Comparison of ENCODE assay signal across 8 mouse cellular contexts in the genomic region with DNA sequence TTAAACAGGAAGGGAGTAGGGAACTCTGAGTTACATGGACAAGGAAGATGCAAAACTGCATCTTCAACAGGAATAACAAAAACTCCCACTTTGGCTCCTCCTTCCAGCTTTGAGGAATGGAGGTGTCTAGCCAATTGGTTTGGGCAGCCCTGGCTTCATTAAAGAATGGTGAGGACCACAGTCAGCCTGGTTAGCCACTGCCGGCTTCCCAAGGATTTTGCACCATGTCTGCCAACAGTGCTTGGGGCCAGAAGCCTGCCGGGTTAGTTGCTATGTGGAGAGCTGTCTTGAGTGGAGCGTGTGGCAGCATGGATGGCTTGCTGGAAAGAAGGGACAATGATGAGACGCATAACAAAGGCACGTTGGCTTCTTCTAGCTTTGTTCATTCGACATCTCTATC.
DNase-seq lines count a peak whose midpoint lies in the region; ATAC-seq and TF ChIP-seq lines count a peak whose summit lies in the region.

No protein-coding gene starts in this region.

- no peaks in the 10 kb centered on the region for H3K9me3 ChIP-seq in hindbrain, embryonic 13.5 days

- no peak for TF ChIP-seq POLR2A in kidney, adult 2 months (IDR thresholded peaks at IDR 0.05; ENCODE audit: low read depth, low read length)

- no peak overlapping the region for H3K4me3 ChIP-seq in gastrocnemius, adult 2 months
- no peak overlapping the region for H3K4me3 ChIP-seq in hindbrain, embryonic 13.5 days
- no peak overlapping the region for H3K4me3 ChIP-seq in kidney, adult 2 months (ENCODE audit: insufficient read depth, low read depth, low read length)

- intact Hi-C loops in gastrocnemius, adult 2 months (cut with DNase I): no loop called here

- no peak overlapping the region for H3K9ac ChIP-seq in hindbrain, embryonic 13.5 days

- WGBS in hindbrain, embryonic 13.5 days: 25% methylated on average over 6 of the region's 6 CpGs
- WGBS in kidney, adult 2 months: 68% methylated on average over 6 of the region's 6 CpGs

- ATAC-seq in hindbrain, embryonic 13.5 days (ENCODE audit: low FRiP score): peak; percentile 64; the same call in 1 of the 2 replicates

- no peak for DNase-seq in gastrocnemius, adult 2 months
- no peak for DNase-seq in gastrocnemius, adult 18-20 months (ENCODE audit: low spot score)
- peak; percentile 46 to 49 for DNase-seq in right cerebral cortex, postnatal 10 days (ENCODE audit: low spot score in 2 of 2)
- no peak for DNase-seq in right cerebral cortex, postnatal 4 days
- DNase-seq in frontal cortex, postnatal 14 days (ENCODE audit: low spot score in 2 of 2): no peak
- DNase-seq in right cerebral cortex, adult 2 months (ENCODE audit: low spot score in 2 of 2): no peak
- no peak for DNase-seq in kidney, adult 2 months

- H3K36me3 ChIP-seq in hindbrain, embryonic 13.5 days: no peaks in the 10 kb centered on the region
- H3K36me3 ChIP-seq in kidney, adult 2 months (ENCODE audit: control insufficient read depth, insufficient read depth, low read length): no peaks in the 10 kb centered on the region

- peak overlapping the region; percentile 13; the same call in 1 of the 2 replicates for H3K4me2 ChIP-seq in hindbrain, embryonic 13.5 days

- peak overlapping the region; percentile 71 for H3K27ac ChIP-seq in gastrocnemius, adult 2 months
- peak overlapping the region; percentile 76 for H3K27ac ChIP-seq in hindbrain, embryonic 13.5 days
- H3K27ac ChIP-seq in kidney, adult 2 months (ENCODE audit: insufficient read depth, low read depth, low read length): no peak overlapping the region

- TF ChIP-seq CTCF in gastrocnemius, adult 2 months (IDR thresholded peaks at IDR 0.05): no peak
- no peak for TF ChIP-seq CTCF in kidney, adult 2 months (conservative IDR thresholded peaks at IDR 0.05; ENCODE audit: insufficient read depth, insufficient read length, low read depth, low read length)

- H3K27me3 ChIP-seq in hindbrain, embryonic 13.5 days: no peaks in the 10 kb centered on the region
- no peaks in the 10 kb centered on the region for H3K27me3 ChIP-seq in kidney, adult 2 months (replicated peaks; ENCODE audit: control insufficient read depth, insufficient read depth, low read length)

- peaks cover 53% of the 10 kb centered on the region for H3K4me1 ChIP-seq in hindbrain, embryonic 13.5 days (replicated peaks)
- H3K4me1 ChIP-seq in kidney, adult 2 months (ENCODE audit: control insufficient read depth, insufficient read depth, low read length): no peaks in the 10 kb centered on the region

Comparison
In these comparisons a context has a peak if more than half of its experiments do, and no peak if none do; other contexts are left out.
1. DNase-seq: peak in right cerebral cortex, postnatal 10 days (2 of 2); none in gastrocnemius, adult 2 months (single experiment), gastrocnemius, adult 18-20 months (single experiment), right cerebral cortex, postnatal 4 days (single experiment), frontal cortex, postnatal 14 days (0 of 2), right cerebral cortex, adult 2 months (0 of 2) and kidney, adult 2 months (single experiment).